Mouse (Mus musculus) ES-Bruce4 (cell line): ENCODE results near the gene Actl6a. TPM values are rescaled to one million over a fixed set of nuclear protein-coding genes. Genes with fewer than 3 reads are reported as not detected.
"Not testable (repeated sequence)": the region's sequence is repeated elsewhere in the genome, so short reads cannot be mapped to it uniquely, and the experiment has no call there.

Experiments
- H3K27ac ChIP-seq: 2 replicates; pipeline ENCODE4 v1.5.1; 2012; ENCODE audit warnings: low read length, inconsistent platforms; ENCODE audit not compliant: insufficient read depth
- H3K27me3 ChIP-seq: 2 replicates; pipeline ENCODE4 v1.6.1; 2012; ENCODE audit warnings: mild to moderate bottlenecking, low read length, inconsistent platforms; ENCODE audit not compliant: control insufficient read depth, poor library complexity, insufficient read depth, severe bottlenecking
- H3K36me3 ChIP-seq: 2 replicates; pipeline ENCODE4 v1.6.1; 2012; ENCODE audit warnings: inconsistent platforms, mild to moderate bottlenecking, low read length, moderate library complexity; ENCODE audit not compliant: control insufficient read depth, poor library complexity, insufficient read depth, severe bottlenecking
- H3K4me1 ChIP-seq: one replicate; pipeline ENCODE4 v1.8.1; 2011; ENCODE audit warnings: low read length; ENCODE audit not compliant: control insufficient read depth, insufficient read depth
- H3K4me3 ChIP-seq: 2 replicates; pipeline ENCODE4 v1.5.1; 2011; ENCODE audit warnings: low read depth, mild to moderate bottlenecking, low read length
- H3K9ac ChIP-seq: 2 replicates; pipeline ENCODE4 v1.6.1; 2012; ENCODE audit warnings: low read depth, mild to moderate bottlenecking, inconsistent platforms; ENCODE audit not compliant: poor library complexity, severe bottlenecking
- H3K9me3 ChIP-seq: replicated peaks from 2 replicates; pipeline ENCODE4 v1.6.1; 2012; ENCODE audit warnings: mild to moderate bottlenecking, low read length, inconsistent platforms; ENCODE audit not compliant: control insufficient read depth, poor library complexity, insufficient read depth, severe bottlenecking
- CTCF ChIP-seq: IDR thresholded peaks from one replicate; pipeline ENCODE4 v1.8.1; 2011; ENCODE audit warnings: low read depth, low read length
- EP300 ChIP-seq: IDR thresholded peaks from 2 replicates; pipeline ENCODE4 v1.6.1; 2011; ENCODE audit warnings: low read depth, low read length; ENCODE audit not compliant: insufficient read depth
- POLR2A ChIP-seq: IDR thresholded peaks from one replicate; pipeline ENCODE4 v1.8.1; 2011; ENCODE audit warnings: low read length; ENCODE audit not compliant: insufficient read depth
- polyA plus RNA-seq: library from polyadenylated mRNA; stranded (reverse); fragments of >200 nt; gene quantifications from 2 replicates; pipeline ENCODE4 v1.2.4, GENCODE M21; 2011; ENCODE audit warnings: low read depth; ENCODE audit not compliant: missing spikeins, insufficient read depth, insufficient read length

The Actl6a gene
- polyA plus RNA-seq, 1 experiment: 140 TPM

DNA sequence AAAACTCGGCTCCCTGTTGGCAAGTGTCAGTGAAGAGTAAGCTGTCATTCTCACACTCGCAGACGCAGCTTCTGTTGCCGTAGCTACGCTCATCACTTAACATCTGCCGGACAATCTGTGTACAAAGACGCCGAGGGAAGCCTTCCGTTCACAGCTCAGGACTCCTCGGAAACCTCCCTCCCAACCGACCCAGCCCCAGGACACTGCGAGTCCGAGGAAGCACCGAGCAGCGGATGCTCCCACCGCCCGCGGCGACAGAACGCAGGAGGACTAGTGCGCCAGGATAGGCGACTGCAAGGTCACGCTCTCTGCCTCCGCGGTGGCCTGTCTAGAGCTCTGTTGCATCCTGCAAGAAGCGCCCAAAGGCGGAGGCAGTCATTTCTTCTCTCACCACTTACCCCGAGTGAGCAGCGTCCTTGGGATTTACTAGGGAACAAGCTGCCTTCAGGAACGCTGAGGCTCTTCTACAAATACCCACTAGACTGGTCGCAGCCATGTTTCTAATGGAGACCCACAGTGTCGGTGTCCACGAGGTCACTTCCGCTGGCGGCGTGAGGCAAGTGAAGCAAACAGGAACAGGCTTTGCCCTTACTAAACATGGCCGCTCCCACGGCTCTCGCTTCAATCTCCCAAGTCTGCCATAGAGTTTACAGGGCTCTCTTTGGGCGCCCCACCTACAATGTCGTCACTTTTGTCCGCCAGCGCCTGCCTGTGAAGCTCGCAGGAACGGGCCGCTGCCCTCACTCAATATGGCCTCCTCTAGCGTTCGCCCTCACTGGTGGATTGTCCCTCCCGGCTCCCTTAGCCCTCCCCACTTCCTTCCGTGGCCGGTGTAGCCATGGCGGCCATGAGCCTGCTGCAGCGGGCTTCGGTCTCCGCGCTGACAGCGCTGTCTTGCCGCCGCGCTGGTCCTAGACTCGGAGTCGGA lies 30.4 kb downstream of the Actl6a start, which contains the start of gene Ndufb5:
Gene Ndufb5, plus strand, starts transcription at position 747 of the 928 bp plus-strand sequence.
- Histone ChIP-seq H3K36me3 (peaks cover 12% of the 10 kb centered on the region), H3K27ac (peak within 1 kb of the TSS; percentile 30), H3K4me3 (peak within 1 kb of the TSS; percentile 97), H3K9me3 (no peaks in the 10 kb centered on the region), H3K4me1 (no peaks in the 10 kb centered on the region), H3K9ac (peak within 1 kb of the TSS; percentile 75), H3K27me3 (no peaks in the 10 kb centered on the region)
- no peak for TF ChIP-seq CTCF
- peak; percentile 71 for TF ChIP-seq EP300
- TF ChIP-seq POLR2A: peak; percentile 8

DNA sequence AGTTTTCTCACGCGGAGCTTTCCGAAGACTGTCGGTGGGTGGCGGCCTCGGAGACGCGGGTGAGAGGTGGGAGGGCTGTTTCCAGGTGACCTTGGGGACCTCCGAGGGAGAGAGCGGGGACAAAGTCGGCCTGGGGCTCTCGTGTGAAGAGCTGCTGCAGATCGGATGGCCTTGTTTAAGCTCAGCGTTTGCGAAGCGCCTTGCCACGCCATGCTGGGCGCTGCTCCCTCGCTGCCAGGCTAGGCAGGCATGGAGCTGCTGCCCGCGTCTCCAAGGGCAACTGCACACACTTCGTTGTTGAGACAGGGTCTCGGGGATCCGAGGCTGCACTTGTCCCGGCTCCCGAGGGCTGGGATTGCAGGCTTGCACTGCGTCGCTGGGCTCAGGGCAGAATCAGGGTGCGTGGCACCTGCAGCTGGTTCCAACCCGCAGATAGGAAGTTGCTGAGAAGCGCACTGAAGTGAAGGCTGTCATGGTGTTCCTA lies 31.1 kb downstream of the Actl6a start, which contains the start of gene Mrpl47:
Gene Mrpl47, minus strand, starts transcription at position 434 of the 484 bp plus-strand sequence.
- no peaks in the 10 kb centered on the region for H3K9me3 ChIP-seq
- H3K9ac ChIP-seq: peak within 1 kb of the TSS; percentile 75
- peak within 1 kb of the TSS; percentile 97 for H3K4me3 ChIP-seq
- H3K27ac ChIP-seq: peak within 1 kb of the TSS; percentile 30
- H3K36me3 ChIP-seq: peaks cover 10% of the 10 kb centered on the region
- TF ChIP-seq CTCF: no peak
- no peak for TF ChIP-seq POLR2A
- no peaks in the 10 kb centered on the region for H3K4me1 ChIP-seq
- H3K27me3 ChIP-seq: no peaks in the 10 kb centered on the region

DNA sequence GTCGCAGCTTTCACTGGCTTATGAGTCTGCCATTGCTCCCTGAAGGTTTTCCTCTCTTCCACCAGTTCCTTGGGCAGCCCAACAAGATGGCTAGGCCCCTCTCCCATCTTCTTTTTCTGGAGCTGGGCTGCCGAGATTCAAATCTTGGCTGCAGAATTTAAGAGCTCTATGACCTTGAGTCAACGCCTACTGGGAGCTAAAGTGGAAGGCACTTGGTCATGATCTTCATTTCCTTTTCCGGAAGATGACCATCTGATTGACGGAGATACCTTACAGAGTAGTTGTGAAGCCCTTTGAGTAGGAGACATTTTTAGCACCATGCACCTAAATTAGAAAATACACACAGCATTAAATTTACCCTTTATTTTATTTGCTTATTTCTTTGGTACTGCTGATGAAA lies 32.5 kb downstream of the Actl6a start:
- H3K4me1 ChIP-seq: peaks cover 2% of the 10 kb centered on the region
- no peak for TF ChIP-seq EP300
- no peak for TF ChIP-seq POLR2A
- no peak for TF ChIP-seq CTCF
- no peak overlapping the region for H3K4me3 ChIP-seq
- no peak overlapping the region for H3K27ac ChIP-seq
- H3K9ac ChIP-seq: no peak overlapping the region
- H3K36me3 ChIP-seq: peaks cover 2% of the 10 kb centered on the region; the same call in 1 of the 2 replicates
- no peaks in the 10 kb centered on the region for H3K27me3 ChIP-seq
- no peaks in the 10 kb centered on the region for H3K9me3 ChIP-seq

DNA sequence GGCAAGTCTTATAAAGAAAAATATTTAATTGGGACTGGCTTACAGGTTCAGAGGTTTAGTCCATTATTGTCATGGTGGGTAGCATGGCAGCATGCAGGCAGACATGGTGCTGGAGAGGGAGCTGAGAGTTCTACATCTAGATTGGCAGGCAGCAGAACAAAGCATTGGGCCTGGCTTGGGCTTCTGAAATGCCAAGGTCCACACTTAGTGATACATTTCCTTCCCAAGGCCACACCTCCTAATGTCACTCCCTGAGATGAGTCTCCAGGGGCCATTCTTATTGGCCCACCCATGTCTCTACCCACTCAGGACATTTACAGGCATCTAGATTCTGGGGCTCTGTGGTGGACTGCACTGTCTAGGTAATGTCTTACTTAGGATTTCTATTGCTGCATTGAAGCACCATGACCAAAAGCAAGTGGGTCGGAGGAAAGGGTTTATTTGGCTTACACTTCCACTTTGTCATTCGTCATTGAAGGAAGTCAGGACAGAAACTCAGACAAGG lies 36.2 kb downstream of the Actl6a start:
- H3K4me1 ChIP-seq: peaks cover 2% of the 10 kb centered on the region
- peaks cover 9% of the 10 kb centered on the region for H3K9me3 ChIP-seq
- TF ChIP-seq POLR2A: no peak
- no peak for TF ChIP-seq CTCF
- TF ChIP-seq EP300: no peak
- H3K27ac ChIP-seq: no peak overlapping the region
- H3K4me3 ChIP-seq: no peak overlapping the region
- no peaks in the 10 kb centered on the region for H3K27me3 ChIP-seq
- peaks cover 10% of the 10 kb centered on the region for H3K36me3 ChIP-seq
- no peak overlapping the region for H3K9ac ChIP-seq

DNA sequence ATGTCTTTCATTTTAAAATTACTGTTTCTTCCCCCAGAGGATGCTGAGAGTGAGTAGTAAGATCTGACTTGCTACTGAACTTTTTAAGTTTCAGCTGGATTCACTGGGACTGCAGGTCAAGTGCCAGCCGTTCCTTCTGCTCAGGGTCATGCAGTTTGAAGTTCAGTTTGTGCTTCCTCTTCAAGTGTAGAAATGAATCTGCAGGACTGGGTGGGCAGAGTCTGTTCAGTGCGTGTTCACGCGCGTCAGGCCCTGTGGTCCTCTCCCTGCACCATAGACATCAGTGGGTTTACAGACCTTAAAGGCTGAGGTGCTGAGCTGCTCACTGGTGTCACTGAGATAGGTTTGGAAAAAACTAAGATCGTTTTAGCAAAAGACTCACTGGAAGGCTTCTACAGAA lies 38.9 kb downstream of the Actl6a start:
- H3K9ac ChIP-seq: no peak overlapping the region
- H3K36me3 ChIP-seq: peaks cover 14% of the 10 kb centered on the region
- no peaks in the 10 kb centered on the region for H3K27me3 ChIP-seq
- TF ChIP-seq POLR2A (no peak), EP300 (no peak), CTCF (no peak)
- H3K9me3 ChIP-seq: peaks cover 9% of the 10 kb centered on the region
- peaks cover 2% of the 10 kb centered on the region for H3K4me1 ChIP-seq
- no peak overlapping the region for H3K4me3 ChIP-seq
- H3K27ac ChIP-seq: no peak overlapping the region

DNA sequence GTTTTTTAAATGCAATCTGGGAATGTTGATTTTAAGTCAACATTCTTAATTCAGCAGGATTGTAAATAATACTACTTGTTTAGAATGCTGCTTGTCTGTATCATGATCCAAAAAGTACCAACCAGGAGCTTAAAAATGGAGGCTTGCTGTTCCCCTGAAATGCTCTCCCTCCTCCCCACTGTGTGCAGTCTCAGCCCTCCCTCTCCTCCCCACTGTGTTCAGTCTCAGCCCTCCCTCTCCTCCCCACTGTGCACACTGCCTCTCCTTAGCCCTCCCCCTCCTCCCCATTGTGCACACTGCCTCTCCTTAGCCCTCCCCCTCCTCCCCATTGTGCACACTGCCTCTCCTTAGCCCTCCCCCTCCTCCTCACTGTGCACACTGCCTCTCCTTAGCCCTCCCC lies 39.3 kb downstream of the Actl6a start:
- H3K36me3 ChIP-seq: peaks cover 17% of the 10 kb centered on the region
- not testable (repeated sequence) for H3K9ac ChIP-seq, H3K27me3 ChIP-seq, H3K27ac ChIP-seq, H3K4me3 ChIP-seq, H3K4me1 ChIP-seq, H3K9me3 ChIP-seq
